Mouse (Mus musculus): ENCODE data around the gene Tyw3. TPM values are rescaled to one million over a fixed set of nuclear protein-coding genes. Genes with fewer than 3 reads are reported as not detected.

Gene Tyw3
- polyA plus RNA-seq, 1 experiment from 2014 or later = 13.0 TPM

GRCm38 (mm10) chr3:154602141-154602540, 5.2 kb upstream of the Tyw3 start:
- no peak overlapping the region for H3K4me3 ChIP-seq (replicated peaks; ENCODE audit: low read length)
- H3K9ac ChIP-seq = no peak overlapping the region
- no peaks in the 10 kb centered on the region for H3K27me3 ChIP-seq (ENCODE audit: control insufficient read depth, insufficient read depth, low read length)
- 0 out of 2 replicates have a peak, but pooled peaks cover 2% of the 10 kb centered on the region for H3K36me3 ChIP-seq (replicated peaks; ENCODE audit: control insufficient read depth, insufficient read depth)
- no peak overlapping the region for H3K27ac ChIP-seq
- DNase-seq (ENCODE audit: low spot score) (no peak), ATAC-seq (ENCODE audit: low FRiP score) (no peak)
- no peak overlapping the region for H3K4me2 ChIP-seq (replicated peaks)
- no peaks in the 10 kb centered on the region for H3K4me1 ChIP-seq (replicated peaks; ENCODE audit: control insufficient read depth, insufficient read depth, low read length)
- no peaks in the 10 kb centered on the region for H3K9me3 ChIP-seq (ENCODE audit: control insufficient read depth, low read length)

GRCm38 (mm10) chr3:154597561-154597960, 657 bp upstream of the Tyw3 start:
- DNase-seq (ENCODE audit: low spot score) = no peak
- Histone ChIP-seq H3K27me3 (ENCODE audit: control insufficient read depth, insufficient read depth, low read length) (no peaks in the 10 kb centered on the region), H3K9ac (peak overlapping the region; percentile 70), H3K27ac (no peak overlapping the region), H3K9me3 (ENCODE audit: control insufficient read depth, low read length) (no peaks in the 10 kb centered on the region), H3K4me1 (replicated peaks; ENCODE audit: control insufficient read depth, insufficient read depth, low read length) (peaks cover 3% of the 10 kb centered on the region; the same call in 1 of the 2 replicates), H3K4me3 (replicated peaks; ENCODE audit: low read length) (peak overlapping the region; percentile 72), H3K36me3 (replicated peaks; ENCODE audit: control insufficient read depth, insufficient read depth) (peaks cover 23% of the 10 kb centered on the region), H3K4me2 (replicated peaks) (peak overlapping the region; percentile 77)
- WGBS = 42% methylated on average over 7 of the region's 7 CpGs
- no peak; the same call in 1 of the 2 replicates for ATAC-seq (ENCODE audit: low FRiP score)

- Histone ChIP-seq H3K9me3 (ENCODE audit: control insufficient read depth, low read length) (no peaks in the 10 kb centered on the region), H3K36me3 (replicated peaks; ENCODE audit: control insufficient read depth, insufficient read depth) (peaks cover 33% of the 10 kb centered on the region), H3K27ac (peak within 1 kb of the TSS; percentile 89), H3K4me2 (replicated peaks) (peak within 1 kb of the TSS; percentile 77), H3K4me3 (replicated peaks; ENCODE audit: low read length) (peak within 1 kb of the TSS; percentile 72), H3K9ac (peak within 1 kb of the TSS; percentile 70), H3K4me1 (replicated peaks; ENCODE audit: control insufficient read depth, insufficient read depth, low read length) (peaks cover 3% of the 10 kb centered on the region; the same call in 1 of the 2 replicates), H3K27me3 (ENCODE audit: control insufficient read depth, insufficient read depth, low read length) (no peaks in the 10 kb centered on the region)
- ATAC-seq (ENCODE audit: low FRiP score) (peak; percentile 91), DNase-seq (ENCODE audit: low spot score) (peak; percentile 92)
- 0% methylated on average over 25 of the region's 25 CpGs for WGBS
Measured at GRCm38 (mm10) chr3:154596488-154596933, 393 bp downstream of the Tyw3 start, which contains the start of gene Cryz. Gene Cryz (plus strand): TSS chr3:154596711.

GRCm38 (mm10) chr3:154594156-154594555, 2.7 kb downstream of the Tyw3 start:
- H3K36me3 ChIP-seq (replicated peaks; ENCODE audit: control insufficient read depth, insufficient read depth) = peaks cover 55% of the 10 kb centered on the region
- H3K4me2 ChIP-seq (replicated peaks) = no peak overlapping the region
- no peak overlapping the region for H3K4me3 ChIP-seq (replicated peaks; ENCODE audit: low read length)
- H3K9me3 ChIP-seq (ENCODE audit: control insufficient read depth, low read length) = no peaks in the 10 kb centered on the region
- no peaks in the 10 kb centered on the region for H3K27me3 ChIP-seq (ENCODE audit: control insufficient read depth, insufficient read depth, low read length)
- H3K27ac ChIP-seq = no peak overlapping the region
- H3K9ac ChIP-seq = no peak overlapping the region
- no peak for DNase-seq (ENCODE audit: low spot score)
- WGBS = 95% methylated on average over 6 of the region's 6 CpGs
- peaks cover 3% of the 10 kb centered on the region; the same call in 1 of the 2 replicates for H3K4me1 ChIP-seq (replicated peaks; ENCODE audit: control insufficient read depth, insufficient read depth, low read length)
- ATAC-seq (ENCODE audit: low FRiP score) = no peak

GRCm38 (mm10) chr3:154593596-154593995, 3.3 kb downstream of the Tyw3 start:
- ATAC-seq (ENCODE audit: low FRiP score) (no peak), DNase-seq (ENCODE audit: low spot score) (no peak)
- H3K4me3 ChIP-seq (replicated peaks; ENCODE audit: low read length) = no peak overlapping the region
- H3K36me3 ChIP-seq (replicated peaks; ENCODE audit: control insufficient read depth, insufficient read depth) = peaks cover 55% of the 10 kb centered on the region
- H3K9ac ChIP-seq = no peak overlapping the region
- no peaks in the 10 kb centered on the region for H3K27me3 ChIP-seq (ENCODE audit: control insufficient read depth, insufficient read depth, low read length)
- no peak overlapping the region for H3K27ac ChIP-seq
- H3K9me3 ChIP-seq (ENCODE audit: control insufficient read depth, low read length) = no peaks in the 10 kb centered on the region
- no peak overlapping the region for H3K4me2 ChIP-seq (replicated peaks)
- peaks cover 3% of the 10 kb centered on the region; the same call in 1 of the 2 replicates for H3K4me1 ChIP-seq (replicated peaks; ENCODE audit: control insufficient read depth, insufficient read depth, low read length)
- WGBS = 93% methylated on average over 6 of the region's 6 CpGs

- Histone ChIP-seq H3K4me2 (replicated peaks) (no peak overlapping the region), H3K4me1 (replicated peaks; ENCODE audit: control insufficient read depth, insufficient read depth, low read length) (peaks cover 3% of the 10 kb centered on the region; the same call in 1 of the 2 replicates), H3K9me3 (ENCODE audit: control insufficient read depth, low read length) (no peaks in the 10 kb centered on the region), H3K4me3 (replicated peaks; ENCODE audit: low read length) (no peak overlapping the region), H3K27me3 (ENCODE audit: control insufficient read depth, insufficient read depth, low read length) (no peaks in the 10 kb centered on the region), H3K36me3 (replicated peaks; ENCODE audit: control insufficient read depth, insufficient read depth) (peaks cover 69% of the 10 kb centered on the region), H3K27ac (no peak overlapping the region), H3K9ac (no peak overlapping the region)
- WGBS = 95% methylated on average over 3 of the region's 3 CpGs
- DNase-seq (ENCODE audit: low spot score) = no peak
- ATAC-seq (ENCODE audit: low FRiP score) = no peak
Measured at GRCm38 (mm10) chr3:154591621-154592020, 5.3 kb downstream of the Tyw3 start.

- WGBS = 93% methylated on average over 5 of the region's 5 CpGs
- H3K4me1 ChIP-seq (replicated peaks; ENCODE audit: control insufficient read depth, insufficient read depth, low read length) = no peaks in the 10 kb centered on the region
- no peak for DNase-seq (ENCODE audit: low spot score)
- H3K36me3 ChIP-seq (replicated peaks; ENCODE audit: control insufficient read depth, insufficient read depth) = peaks cover 74% of the 10 kb centered on the region
- H3K4me3 ChIP-seq (replicated peaks; ENCODE audit: low read length) = no peak overlapping the region
- no peak overlapping the region for H3K27ac ChIP-seq
- H3K4me2 ChIP-seq (replicated peaks) = no peak overlapping the region
- H3K9me3 ChIP-seq (ENCODE audit: control insufficient read depth, low read length) = no peaks in the 10 kb centered on the region
- no peak overlapping the region for H3K9ac ChIP-seq
- ATAC-seq (ENCODE audit: low FRiP score) = no peak
- no peaks in the 10 kb centered on the region for H3K27me3 ChIP-seq (ENCODE audit: control insufficient read depth, insufficient read depth, low read length)
Measured at GRCm38 (mm10) chr3:154590971-154591370, 5.9 kb downstream of the Tyw3 start.

GRCm38 (mm10) chr3:154584351-154584750, 12.6 kb downstream of the Tyw3 start:
- no peaks in the 10 kb centered on the region for H3K9me3 ChIP-seq (ENCODE audit: control insufficient read depth, low read length)
- 91% methylated on average over 8 of the region's 8 CpGs for WGBS

GRCm38 (mm10) chr3:154577895-154578294, 19.0 kb downstream of the Tyw3 start:
- Histone ChIP-seq H3K4me1 (replicated peaks; ENCODE audit: control insufficient read depth, insufficient read depth, low read length) (no peaks in the 10 kb centered on the region), H3K9me3 (ENCODE audit: control insufficient read depth, low read length) (no peaks in the 10 kb centered on the region), H3K4me2 (replicated peaks) (no peak overlapping the region), H3K36me3 (replicated peaks; ENCODE audit: control insufficient read depth, insufficient read depth) (peaks cover 22% of the 10 kb centered on the region), H3K4me3 (replicated peaks; ENCODE audit: low read length) (no peak overlapping the region), H3K27me3 (ENCODE audit: control insufficient read depth, insufficient read depth, low read length) (no peaks in the 10 kb centered on the region), H3K9ac (no peak overlapping the region), H3K27ac (no peak overlapping the region)
- no peak for ATAC-seq (ENCODE audit: low FRiP score)
- no peak for DNase-seq (ENCODE audit: low spot score)
- WGBS = 90% methylated on average over 8 of the region's 8 CpGs

More at GRCm38 (mm10) chr3:154584351-154584750, 12.6 kb downstream of the Tyw3 start:
- Histone ChIP-seq H3K9ac (no peak overlapping the region), H3K4me2 (replicated peaks) (no peak overlapping the region), H3K36me3 (replicated peaks; ENCODE audit: control insufficient read depth, insufficient read depth) (peaks cover 39% of the 10 kb centered on the region), H3K27me3 (ENCODE audit: control insufficient read depth, insufficient read depth, low read length) (no peaks in the 10 kb centered on the region), H3K4me3 (replicated peaks; ENCODE audit: low read length) (no peak overlapping the region), H3K27ac (no peak overlapping the region), H3K4me1 (replicated peaks; ENCODE audit: control insufficient read depth, insufficient read depth, low read length) (no peaks in the 10 kb centered on the region)
- ATAC-seq (ENCODE audit: low FRiP score) (no peak), DNase-seq (ENCODE audit: low spot score) (no peak)

GRCm38 (mm10) chr3:154573666-154574065, 23.2 kb downstream of the Tyw3 start:
- Histone ChIP-seq H3K9me3 (ENCODE audit: control insufficient read depth, low read length) (no peaks in the 10 kb centered on the region), H3K36me3 (replicated peaks; ENCODE audit: control insufficient read depth, insufficient read depth) (peaks cover 5% of the 10 kb centered on the region), H3K4me3 (replicated peaks; ENCODE audit: low read length) (no peak overlapping the region), H3K9ac (no peak overlapping the region), H3K4me2 (replicated peaks) (no peak overlapping the region), H3K27me3 (ENCODE audit: control insufficient read depth, insufficient read depth, low read length) (peaks cover 3% of the 10 kb centered on the region; the same call in 1 of the 2 replicates), H3K4me1 (replicated peaks; ENCODE audit: control insufficient read depth, insufficient read depth, low read length) (peaks cover 6% of the 10 kb centered on the region; the same call in 1 of the 2 replicates), H3K27ac (no peak overlapping the region)
- DNase-seq (ENCODE audit: low spot score) (no peak), ATAC-seq (ENCODE audit: low FRiP score) (no peak)
- WGBS = 71% methylated on average over 6 of the region's 6 CpGs

Data from hindbrain, embryonic 14.5 days (tissue).